Mouse (Mus musculus) lung, postnatal 0 days (tissue): Measurements from ENCODE around the gene Prkce. TPM values are rescaled to one million over a fixed set of nuclear protein-coding genes. Genes with fewer than 3 reads are reported as not detected.

Source experiments
- ATAC-seq: fragments of 200-750 bp; cut with Nextera tagmentation; 2 replicates; pipeline ENCODE4 v1.8.0; 2017; ENCODE audit warnings: moderate library complexity
- DNase-seq: peaks from one replicate; pipeline ENCODE4 v3.0.0-alpha.2; 2016; ENCODE audit warnings: low spot score
- H3K27ac ChIP-seq: fragments of 300-500 bp; sonication (generic); 2 replicates; pipeline ENCODE4 v1.5.1; 2014; ENCODE audit warnings: antibody characterized with exemption, mild to moderate bottlenecking, low read length, mixed read lengths
- H3K27me3 ChIP-seq: fragments of 300-500 bp; sonication (generic); replicated peaks from 2 replicates; pipeline ENCODE4 v1.6.1; 2014; ENCODE audit warnings: low read length, mixed read lengths; ENCODE audit not compliant: insufficient read depth
- H3K36me3 ChIP-seq: fragments of 300-500 bp; sonication (generic); 2 replicates; pipeline ENCODE4 v1.6.1; 2014; ENCODE audit warnings: low read length, mixed read lengths; ENCODE audit not compliant: insufficient read depth
- H3K4me1 ChIP-seq: fragments of 300-500 bp; sonication (generic); 2 replicates; pipeline ENCODE4 v1.6.1; 2014; ENCODE audit warnings: antibody characterized with exemption, low read depth, low read length, mixed read lengths; ENCODE audit not compliant: insufficient read depth
- H3K4me2 ChIP-seq: fragments of 300-500 bp; sonication (generic); replicated peaks from 2 replicates; pipeline ENCODE4 v1.6.1; 2014; ENCODE audit warnings: low read depth, mild to moderate bottlenecking, low read length, moderate library complexity, mixed read lengths
- H3K4me3 ChIP-seq: fragments of 300-500 bp; sonication (generic); 2 replicates; pipeline ENCODE4 v1.5.1; 2014; ENCODE audit warnings: low read depth, low read length
- H3K9ac ChIP-seq: fragments of 300-500 bp; sonication (generic); replicated peaks from 2 replicates; pipeline ENCODE4 v1.6.1; 2014; ENCODE audit warnings: low read depth, mild to moderate bottlenecking
- H3K9me3 ChIP-seq: fragments of 300-500 bp; sonication (generic); 2 replicates; pipeline ENCODE4 v1.6.1; 2016; ENCODE audit warnings: low read length, mixed read lengths
- CTCF ChIP-seq: IDR thresholded peaks from 2 replicates; pipeline ENCODE4 v1.5.1; 2016; ENCODE audit warnings: antibody characterized with exemption, mild to moderate bottlenecking
- EP300 ChIP-seq: IDR thresholded peaks from 2 replicates; pipeline ENCODE4 v1.6.1; 2016; ENCODE audit warnings: antibody characterized with exemption, mild to moderate bottlenecking, control low read depth
- WGBS: fragments of 180-500 bp; shearing (Covaris S2); extraction: QIAGEN DNeasy Blood & Tissue Kit; methylation state at CpG from one replicate; pipeline ENCODE4 v1.1.7; 2014; 5-methylcytosine and 5-hydroxymethylcytosine counted together
- polyA plus RNA-seq: library from polyadenylated mRNA; unstranded; fragments of >200 nt; fragmentation: Nextera tagmentation; extraction: Ambion mirVana; gene quantifications from 2 replicates; pipeline ENCODE4 v1.2.1, GENCODE M21; 2015

The Prkce gene
- polyA plus RNA-seq, 1 experiment from 2014 or later: 10.6 TPM

- DNase-seq (no peak), ATAC-seq (no peak)
- no peaks in the 10 kb centered on the region for H3K9me3 ChIP-seq
- H3K36me3 ChIP-seq: no peaks in the 10 kb centered on the region
- no peak overlapping the region for H3K27ac ChIP-seq
- no peaks in the 10 kb centered on the region for H3K4me1 ChIP-seq
- H3K4me2 ChIP-seq: no peak overlapping the region
- H3K27me3 ChIP-seq: no peaks in the 10 kb centered on the region
- TF ChIP-seq EP300 (no peak), CTCF (no peak)
- 90% methylated on average over 11 of the region's 11 CpGs for WGBS
- H3K4me3 ChIP-seq: no peak overlapping the region
- H3K9ac ChIP-seq: no peak overlapping the region
These were observed 353.7 kb downstream of the Prkce start for GRCm38 (mm10) chr17:86521252-86521651.

GRCm38 (mm10) chr17:86522649-86523048, 355.1 kb downstream of the Prkce start:
- no peak overlapping the region for H3K27ac ChIP-seq
- no peak overlapping the region for H3K4me2 ChIP-seq
- no peak overlapping the region for H3K9ac ChIP-seq
- H3K4me1 ChIP-seq: no peaks in the 10 kb centered on the region
- 85% methylated on average over 5 of the region's 5 CpGs for WGBS
- no peak for DNase-seq
- no peak for ATAC-seq
- H3K9me3 ChIP-seq: no peaks in the 10 kb centered on the region
- no peaks in the 10 kb centered on the region for H3K36me3 ChIP-seq
- no peaks in the 10 kb centered on the region for H3K27me3 ChIP-seq
- no peak overlapping the region for H3K4me3 ChIP-seq
- no peak for TF ChIP-seq EP300
- TF ChIP-seq CTCF: no peak

GRCm38 (mm10) chr17:86523374-86523773, 355.8 kb downstream of the Prkce start:
- WGBS: 53% methylated on average over 3 of the region's 3 CpGs

DNA sequence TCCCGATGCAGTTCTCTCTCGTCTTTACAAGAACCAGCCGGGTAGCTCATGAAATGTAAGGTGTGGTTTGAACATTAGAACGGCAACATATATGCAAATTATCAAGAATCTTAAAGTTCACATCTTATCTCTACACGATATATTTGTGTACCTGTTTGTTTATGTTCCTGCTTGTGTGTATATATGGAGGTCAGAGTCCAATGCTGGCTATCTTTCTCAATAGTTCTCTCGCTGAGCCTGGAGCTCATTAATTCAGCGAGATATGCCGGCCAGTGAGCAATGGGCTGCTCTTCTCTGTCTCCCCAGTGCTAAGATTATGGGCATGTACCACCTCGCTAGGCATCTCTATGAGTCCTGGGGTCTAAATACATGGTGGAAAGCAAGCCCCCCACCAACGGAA, 356.3 kb downstream of the Prkce start:
- H3K9me3 ChIP-seq: no peaks in the 10 kb centered on the region
- H3K27ac ChIP-seq: peak overlapping the region; percentile 20; the same call in 1 of the 2 replicates
- no peaks in the 10 kb centered on the region for H3K27me3 ChIP-seq
- 80% methylated on average over 10 of the region's 10 CpGs for WGBS
- ATAC-seq (no peak), DNase-seq (no peak)
- H3K4me1 ChIP-seq: no peaks in the 10 kb centered on the region; the same call in 1 of the 2 replicates
- no peak overlapping the region for H3K9ac ChIP-seq
- TF ChIP-seq EP300 (no peak), CTCF (no peak)
- H3K4me2 ChIP-seq: no peak overlapping the region
- no peak overlapping the region for H3K4me3 ChIP-seq
- H3K36me3 ChIP-seq: no peaks in the 10 kb centered on the region

More at GRCm38 (mm10) chr17:86523374-86523773, 355.8 kb downstream of the Prkce start:
- Histone ChIP-seq H3K9me3 (no peaks in the 10 kb centered on the region), H3K36me3 (no peaks in the 10 kb centered on the region), H3K4me2 (no peak overlapping the region), H3K4me1 (no peaks in the 10 kb centered on the region), H3K4me3 (no peak overlapping the region), H3K9ac (no peak overlapping the region), H3K27ac (no peak overlapping the region), H3K27me3 (no peaks in the 10 kb centered on the region)
- TF ChIP-seq CTCF (no peak), EP300 (peak; percentile 89)
- ATAC-seq: peak; percentile 76
- DNase-seq: peak; percentile 86

DNA sequence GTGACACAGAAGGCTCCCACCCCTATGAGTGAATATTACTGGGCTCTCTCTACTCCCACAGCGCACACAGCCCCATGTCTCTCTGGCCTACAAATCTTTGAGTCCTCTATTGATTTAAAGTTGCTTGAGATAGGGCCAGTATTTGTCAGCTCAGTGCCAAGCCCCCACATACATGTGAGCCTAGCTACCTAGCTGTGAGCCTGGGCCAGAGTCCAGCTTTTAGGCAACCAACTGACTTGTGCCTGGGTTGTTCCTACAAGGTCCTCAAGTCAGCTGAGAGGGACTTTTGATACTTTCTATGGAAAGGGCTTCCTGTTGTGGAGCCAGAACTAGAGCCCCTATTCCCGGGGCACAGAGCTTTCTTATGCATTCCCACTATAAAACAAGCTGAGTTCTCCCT, 357.5 kb downstream of the Prkce start:
- Histone ChIP-seq H3K4me3 (no peak overlapping the region), H3K27me3 (no peaks in the 10 kb centered on the region), H3K4me2 (no peak overlapping the region), H3K27ac (peak overlapping the region; percentile 60), H3K9me3 (no peaks in the 10 kb centered on the region), H3K4me1 (peaks cover 2% of the 10 kb centered on the region), H3K36me3 (no peaks in the 10 kb centered on the region), H3K9ac (no peak overlapping the region)
- DNase-seq (no peak), ATAC-seq (no peak)
- 88% methylated on average over 2 of the region's 2 CpGs for WGBS
- TF ChIP-seq CTCF: no peak
- TF ChIP-seq EP300: no peak

DNA sequence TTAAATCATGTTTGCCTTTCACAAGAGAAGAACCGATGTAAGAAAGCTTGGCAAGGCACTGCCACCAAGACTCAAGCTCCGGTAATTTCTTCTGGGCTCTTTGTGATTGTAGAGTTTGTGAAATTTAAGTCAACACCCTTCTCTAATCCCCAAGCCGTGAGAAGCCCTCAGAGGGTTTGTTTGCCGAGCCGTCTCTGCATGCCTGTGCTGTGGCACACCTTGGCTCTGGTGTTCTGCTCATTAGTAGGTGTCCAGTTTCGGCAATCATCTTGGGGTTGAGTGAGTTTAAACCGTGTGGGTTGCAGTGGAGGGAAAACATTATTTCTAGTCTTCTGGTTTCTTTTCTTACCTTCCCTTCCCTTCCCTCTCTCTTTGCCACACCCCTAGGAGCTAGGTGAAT, 358.4 kb downstream of the Prkce start:
- Histone ChIP-seq H3K4me2 (no peak overlapping the region), H3K4me1 (peaks cover 5% of the 10 kb centered on the region), H3K9ac (no peak overlapping the region), H3K4me3 (no peak overlapping the region), H3K36me3 (no peaks in the 10 kb centered on the region), H3K27ac (peak overlapping the region; percentile 60; the same call in 1 of the 2 replicates), H3K27me3 (no peaks in the 10 kb centered on the region), H3K9me3 (no peaks in the 10 kb centered on the region)
- peak; percentile 74 for DNase-seq
- TF ChIP-seq CTCF (no peak), EP300 (peak; percentile 22; the same call in 1 of the 2 replicates)
- ATAC-seq: peak; percentile 77
- 67% methylated on average over 7 of the region's 7 CpGs for WGBS

GRCm38 (mm10) chr17:86527298-86527697, 359.7 kb downstream of the Prkce start:
- ATAC-seq: no peak
- Histone ChIP-seq H3K9ac (no peak overlapping the region), H3K36me3 (no peaks in the 10 kb centered on the region), H3K4me3 (no peak overlapping the region), H3K4me1 (peaks cover 5% of the 10 kb centered on the region), H3K9me3 (no peaks in the 10 kb centered on the region), H3K27me3 (no peaks in the 10 kb centered on the region), H3K4me2 (no peak overlapping the region), H3K27ac (no peak overlapping the region)
- no peak for DNase-seq
- TF ChIP-seq CTCF: no peak
- no peak for TF ChIP-seq EP300
- 81% methylated on average over 5 of the region's 5 CpGs for WGBS
